Mouse (Mus musculus): ENCODE results near the gene Sprtn. TPM values are rescaled to one million over a fixed set of nuclear protein-coding genes. Genes with fewer than 3 reads are reported as not detected.

Gene Sprtn
- polyA plus RNA-seq, 1 experiment from 2014 or later: 9.4 TPM

- Histone ChIP-seq H3K4me1 (ENCODE audit: control insufficient read depth, insufficient read depth, low read length) (peaks cover 2% of the 10 kb centered on the region; the same call in 1 of the 2 replicates), H3K4me2 (ENCODE audit: low read depth, low read length) (no peak overlapping the region), H3K36me3 (replicated peaks; ENCODE audit: control insufficient read depth, insufficient read depth, low read depth, low read length) (no peaks in the 10 kb centered on the region), H3K27ac (replicated peaks; ENCODE audit: low read depth, low read length) (no peak overlapping the region), H3K9me3 (replicated peaks; ENCODE audit: control insufficient read depth, low read length) (no peaks in the 10 kb centered on the region), H3K4me3 (ENCODE audit: low read depth, low read length) (no peak overlapping the region), H3K9ac (replicated peaks; ENCODE audit: low read length) (no peak overlapping the region), H3K27me3 (ENCODE audit: control insufficient read depth, insufficient read depth, low read length) (no peaks in the 10 kb centered on the region)
- ATAC-seq (replicated peaks; ENCODE audit: insufficient number of reproducible peaks, low FRiP score, low TSS enrichment, low read depth): no peak
- no peak for DNase-seq (ENCODE audit: low spot score)
- WGBS: 87% methylated on average over 14 of the region's 14 CpGs
These were observed 28.0 kb downstream of the Sprtn start for GRCm38 (mm10) chr8:124925544-124926266.

- Histone ChIP-seq H3K4me3 (ENCODE audit: low read depth, low read length) (no peak overlapping the region), H3K27me3 (ENCODE audit: control insufficient read depth, insufficient read depth, low read length) (no peaks in the 10 kb centered on the region), H3K36me3 (replicated peaks; ENCODE audit: control insufficient read depth, insufficient read depth, low read depth, low read length) (no peaks in the 10 kb centered on the region), H3K4me2 (ENCODE audit: low read depth, low read length) (no peak overlapping the region), H3K27ac (replicated peaks; ENCODE audit: low read depth, low read length) (no peak overlapping the region), H3K9ac (replicated peaks; ENCODE audit: low read length) (no peak overlapping the region), H3K9me3 (replicated peaks; ENCODE audit: control insufficient read depth, low read length) (no peaks in the 10 kb centered on the region), H3K4me1 (ENCODE audit: control insufficient read depth, insufficient read depth, low read length) (peaks cover 2% of the 10 kb centered on the region; the same call in 1 of the 2 replicates)
- ATAC-seq (replicated peaks; ENCODE audit: insufficient number of reproducible peaks, low FRiP score, low TSS enrichment, low read depth): no peak
- WGBS: 83% methylated on average over 10 of the region's 10 CpGs
- no peak for DNase-seq (ENCODE audit: low spot score)
These were observed 28.7 kb downstream of the Sprtn start for GRCm38 (mm10) chr8:124926351-124926771.

GRCm38 (mm10) chr8:124929006-124929405, 31.3 kb downstream of the Sprtn start:
- Histone ChIP-seq H3K4me3 (ENCODE audit: low read depth, low read length) (no peak overlapping the region), H3K27ac (replicated peaks; ENCODE audit: low read depth, low read length) (no peak overlapping the region), H3K9ac (replicated peaks; ENCODE audit: low read length) (no peak overlapping the region), H3K36me3 (replicated peaks; ENCODE audit: control insufficient read depth, insufficient read depth, low read depth, low read length) (no peaks in the 10 kb centered on the region), H3K9me3 (replicated peaks; ENCODE audit: control insufficient read depth, low read length) (no peaks in the 10 kb centered on the region), H3K27me3 (ENCODE audit: control insufficient read depth, insufficient read depth, low read length) (no peaks in the 10 kb centered on the region), H3K4me1 (ENCODE audit: control insufficient read depth, insufficient read depth, low read length) (peaks cover 2% of the 10 kb centered on the region; the same call in 1 of the 2 replicates), H3K4me2 (ENCODE audit: low read depth, low read length) (no peak overlapping the region)
- DNase-seq (ENCODE audit: low spot score): no peak
- 84% methylated on average over 11 of the region's 11 CpGs for WGBS
- ATAC-seq (replicated peaks; ENCODE audit: insufficient number of reproducible peaks, low FRiP score, low TSS enrichment, low read depth): no peak

DNA sequence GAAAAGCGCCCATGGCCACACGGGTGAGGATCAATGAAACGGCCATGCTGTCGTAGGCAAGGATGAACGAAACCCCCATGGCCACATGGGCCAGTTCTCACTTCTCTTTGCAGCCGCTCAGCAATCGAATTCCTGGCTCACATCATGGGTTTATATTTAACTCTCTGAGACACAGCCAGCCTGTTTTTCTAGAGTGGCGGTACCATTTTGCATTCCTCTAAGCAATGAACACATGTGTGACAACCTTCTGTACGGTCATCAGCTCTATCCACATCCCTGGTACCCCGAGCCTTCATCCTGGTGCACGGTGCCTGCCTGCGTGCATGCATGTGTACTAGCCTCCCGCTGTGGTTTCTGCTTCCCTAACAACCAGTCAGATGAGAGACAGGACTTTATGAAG, 32.4 kb downstream of the Sprtn start:
- 93% methylated on average over 13 of the region's 13 CpGs for WGBS
- no peak for ATAC-seq (replicated peaks; ENCODE audit: insufficient number of reproducible peaks, low FRiP score, low TSS enrichment, low read depth)
- H3K36me3 ChIP-seq (replicated peaks; ENCODE audit: control insufficient read depth, insufficient read depth, low read depth, low read length): no peaks in the 10 kb centered on the region

DNA sequence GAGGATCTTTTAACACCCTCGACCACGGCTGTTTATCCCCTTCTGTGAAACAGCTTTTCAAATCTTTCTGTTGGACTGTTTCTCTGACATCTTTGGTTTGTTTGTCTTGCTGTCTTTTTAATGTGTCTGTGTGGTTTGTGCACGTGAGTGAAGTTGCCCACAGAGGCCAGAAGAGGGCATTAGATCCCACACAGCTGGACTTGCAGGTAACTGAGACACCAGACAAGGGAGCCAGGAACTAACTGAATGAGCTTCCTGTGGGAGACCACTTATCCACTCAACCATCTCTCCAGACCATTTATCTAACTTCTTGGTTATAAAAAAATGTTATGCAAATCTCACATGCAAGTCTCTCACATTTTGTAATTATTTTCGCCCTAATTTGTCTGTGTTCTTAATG, 33.0 kb downstream of the Sprtn start:
- Histone ChIP-seq H3K4me3 (ENCODE audit: low read depth, low read length) (no peak overlapping the region), H3K4me2 (ENCODE audit: low read depth, low read length) (no peak overlapping the region), H3K36me3 (replicated peaks; ENCODE audit: control insufficient read depth, insufficient read depth, low read depth, low read length) (no peaks in the 10 kb centered on the region), H3K9me3 (replicated peaks; ENCODE audit: control insufficient read depth, low read length) (no peaks in the 10 kb centered on the region), H3K27ac (replicated peaks; ENCODE audit: low read depth, low read length) (no peak overlapping the region), H3K27me3 (ENCODE audit: control insufficient read depth, insufficient read depth, low read length) (no peaks in the 10 kb centered on the region), H3K4me1 (ENCODE audit: control insufficient read depth, insufficient read depth, low read length) (peaks cover 2% of the 10 kb centered on the region; the same call in 1 of the 2 replicates), H3K9ac (replicated peaks; ENCODE audit: low read length) (no peak overlapping the region)
- ATAC-seq (replicated peaks; ENCODE audit: insufficient number of reproducible peaks, low FRiP score, low TSS enrichment, low read depth) (no peak), DNase-seq (ENCODE audit: low spot score) (no peak)
- 83% methylated on average over 4 of the region's 4 CpGs for WGBS

More for the DNA sequence above, 32.4 kb downstream of the Sprtn start:
- H3K4me3 ChIP-seq (ENCODE audit: low read depth, low read length): no peak overlapping the region
- no peak overlapping the region for H3K27ac ChIP-seq (replicated peaks; ENCODE audit: low read depth, low read length)
- no peaks in the 10 kb centered on the region for H3K27me3 ChIP-seq (ENCODE audit: control insufficient read depth, insufficient read depth, low read length)
- H3K9ac ChIP-seq (replicated peaks; ENCODE audit: low read length): no peak overlapping the region
- DNase-seq (ENCODE audit: low spot score): no peak
- H3K4me1 ChIP-seq (ENCODE audit: control insufficient read depth, insufficient read depth, low read length): peaks cover 2% of the 10 kb centered on the region; the same call in 1 of the 2 replicates
- no peak overlapping the region for H3K4me2 ChIP-seq (ENCODE audit: low read depth, low read length)
- H3K9me3 ChIP-seq (replicated peaks; ENCODE audit: control insufficient read depth, low read length): no peaks in the 10 kb centered on the region

DNA sequence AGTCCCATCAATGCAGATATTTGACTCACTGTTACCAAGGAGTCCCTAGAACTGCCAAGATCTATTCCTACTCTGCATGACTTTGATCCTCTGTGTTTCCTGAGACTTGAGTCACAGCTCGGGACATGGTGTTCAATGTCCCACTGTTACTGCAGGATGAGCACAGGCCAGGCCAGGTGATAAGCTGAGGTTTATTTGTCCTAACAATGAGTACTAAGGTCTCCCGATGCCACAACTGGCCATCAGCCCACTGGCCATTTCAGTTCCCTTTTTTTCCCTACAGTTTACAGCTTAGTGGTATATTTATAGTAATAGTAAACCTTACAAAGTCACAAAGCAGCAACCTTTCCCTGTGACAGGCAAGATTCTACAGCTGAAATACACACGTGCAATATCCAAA, 34.7 kb downstream of the Sprtn start:
- ATAC-seq (replicated peaks; ENCODE audit: insufficient number of reproducible peaks, low FRiP score, low TSS enrichment, low read depth) (no peak), DNase-seq (ENCODE audit: low spot score) (no peak)
- Histone ChIP-seq H3K9ac (replicated peaks; ENCODE audit: low read length) (no peak overlapping the region), H3K27me3 (ENCODE audit: control insufficient read depth, insufficient read depth, low read length) (no peaks in the 10 kb centered on the region), H3K27ac (replicated peaks; ENCODE audit: low read depth, low read length) (no peak overlapping the region), H3K36me3 (replicated peaks; ENCODE audit: control insufficient read depth, insufficient read depth, low read depth, low read length) (no peaks in the 10 kb centered on the region; the same call in 1 of the 2 replicates), H3K4me1 (ENCODE audit: control insufficient read depth, insufficient read depth, low read length) (peaks cover 2% of the 10 kb centered on the region; the same call in 1 of the 2 replicates), H3K9me3 (replicated peaks; ENCODE audit: control insufficient read depth, low read length) (no peaks in the 10 kb centered on the region), H3K4me3 (ENCODE audit: low read depth, low read length) (no peak overlapping the region), H3K4me2 (ENCODE audit: low read depth, low read length) (no peak overlapping the region)
- 89% methylated on average over 3 of the region's 3 CpGs for WGBS

DNA sequence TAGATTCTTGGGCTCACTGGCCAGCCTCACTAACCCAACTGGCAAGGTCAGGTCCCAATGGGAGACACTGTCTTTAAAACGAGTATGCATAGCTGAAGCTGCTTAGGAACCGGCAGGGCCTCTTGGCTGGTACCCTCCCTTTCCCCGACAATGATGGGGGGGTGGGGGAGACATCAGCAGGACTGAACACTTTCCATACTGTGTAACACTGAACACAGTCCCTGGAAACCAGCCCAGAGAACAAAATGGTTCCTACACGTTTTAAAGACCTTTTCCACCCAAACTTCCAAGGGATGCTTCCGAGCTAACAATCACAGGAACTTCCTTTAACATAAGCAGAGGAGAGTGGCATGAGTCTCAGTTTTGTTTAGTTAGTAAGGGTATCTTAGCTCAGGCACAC, 37.4 kb downstream of the Sprtn start:
- WGBS: 85% methylated on average over 5 of the region's 5 CpGs
- no peak for ATAC-seq (replicated peaks; ENCODE audit: insufficient number of reproducible peaks, low FRiP score, low TSS enrichment, low read depth)
- no peaks in the 10 kb centered on the region; the same call in 1 of the 2 replicates for H3K36me3 ChIP-seq (replicated peaks; ENCODE audit: control insufficient read depth, insufficient read depth, low read depth, low read length)

DNA sequence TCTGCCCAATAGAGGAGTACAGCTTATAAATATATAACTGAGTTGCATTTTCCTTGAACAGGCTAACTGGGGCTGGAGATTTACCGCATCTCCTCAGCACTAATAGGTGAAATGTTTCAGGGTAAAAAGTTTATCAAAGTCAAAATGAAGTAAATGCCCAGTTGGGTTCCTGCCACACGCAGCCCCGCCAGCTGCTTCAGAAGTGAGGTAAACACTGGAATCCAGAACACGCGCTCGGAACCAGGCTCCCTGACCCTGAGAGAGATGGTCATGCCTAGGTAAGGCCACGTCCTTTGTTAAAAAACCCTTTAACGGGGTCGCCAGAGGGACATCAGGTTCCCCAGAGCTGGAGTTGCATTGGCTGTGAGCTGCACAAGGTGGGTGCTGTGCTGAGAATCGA, 39.0 kb downstream of the Sprtn start:
- H3K27ac ChIP-seq (replicated peaks; ENCODE audit: low read depth, low read length): no peak overlapping the region
- H3K36me3 ChIP-seq (replicated peaks; ENCODE audit: control insufficient read depth, insufficient read depth, low read depth, low read length): no peaks in the 10 kb centered on the region; the same call in 1 of the 2 replicates
- no peak overlapping the region for H3K4me3 ChIP-seq (ENCODE audit: low read depth, low read length)
- H3K27me3 ChIP-seq (ENCODE audit: control insufficient read depth, insufficient read depth, low read length): no peaks in the 10 kb centered on the region
- no peak overlapping the region for H3K9ac ChIP-seq (replicated peaks; ENCODE audit: low read length)
- ATAC-seq (replicated peaks; ENCODE audit: insufficient number of reproducible peaks, low FRiP score, low TSS enrichment, low read depth) (no peak), DNase-seq (ENCODE audit: low spot score) (no peak)
- no peaks in the 10 kb centered on the region for H3K9me3 ChIP-seq (replicated peaks; ENCODE audit: control insufficient read depth, low read length)
- H3K4me2 ChIP-seq (ENCODE audit: low read depth, low read length): no peak overlapping the region
- no peaks in the 10 kb centered on the region for H3K4me1 ChIP-seq (ENCODE audit: control insufficient read depth, insufficient read depth, low read length)
- 93% methylated on average over 10 of the region's 10 CpGs for WGBS

More for the DNA sequence above, 37.4 kb downstream of the Sprtn start:
- H3K4me3 ChIP-seq (ENCODE audit: low read depth, low read length): no peak overlapping the region
- H3K9me3 ChIP-seq (replicated peaks; ENCODE audit: control insufficient read depth, low read length): no peaks in the 10 kb centered on the region
- H3K4me2 ChIP-seq (ENCODE audit: low read depth, low read length): no peak overlapping the region
- no peak for DNase-seq (ENCODE audit: low spot score)
- H3K4me1 ChIP-seq (ENCODE audit: control insufficient read depth, insufficient read depth, low read length): no peaks in the 10 kb centered on the region
- H3K27ac ChIP-seq (replicated peaks; ENCODE audit: low read depth, low read length): no peak overlapping the region
- H3K9ac ChIP-seq (replicated peaks; ENCODE audit: low read length): no peak overlapping the region
- no peaks in the 10 kb centered on the region for H3K27me3 ChIP-seq (ENCODE audit: control insufficient read depth, insufficient read depth, low read length)
